9 mouse cellular contexts compared by ENCODE assay signal in the genomic region with DNA sequence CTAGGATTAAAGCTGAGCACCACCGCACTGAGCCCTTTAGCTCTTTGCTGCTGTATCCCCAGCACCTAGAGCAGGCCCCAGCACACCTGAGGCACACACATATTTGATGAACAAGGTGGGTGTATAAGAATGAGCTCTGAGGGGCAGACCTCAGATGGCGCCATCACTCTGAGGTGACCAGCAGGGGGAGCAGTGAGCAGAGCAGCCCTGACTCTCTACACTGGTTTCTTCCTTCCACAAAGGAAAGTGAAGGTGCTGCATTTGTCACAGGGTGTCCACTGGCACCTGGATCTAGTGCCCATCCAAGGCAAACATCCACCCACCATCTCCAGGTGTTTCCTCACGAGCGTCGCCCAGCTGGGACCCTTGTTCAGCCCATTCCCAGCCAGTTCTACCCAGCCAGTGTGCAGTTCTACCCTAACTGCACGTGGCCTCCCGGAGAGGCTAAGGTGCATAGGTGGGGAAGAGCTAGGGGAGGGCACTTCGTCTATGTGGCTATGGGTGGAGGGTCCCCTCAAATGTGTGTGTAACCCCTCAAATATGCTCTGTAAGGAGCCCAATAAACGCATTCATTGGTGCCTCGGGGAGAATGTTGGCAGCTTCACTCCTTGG. TPM values are rescaled to one million over a fixed set of nuclear protein-coding genes. Genes with fewer than 3 reads are reported as not detected.
A peak's percentile ranks its signal among the peaks of the same experiment; 100 is the strongest.
DNase-seq lines count a peak whose midpoint lies in the region; ATAC-seq and TF ChIP-seq lines count a peak whose summit lies in the region.
"Had no signal": no experiment of that assay in that cellular context is flagged by ENCODE, and none has a peak within 500 bp of the region (broad histone marks: within the 10 kb centered on the region; RNA-seq: fewer than 3 reads in every experiment).

No protein-coding gene starts in this region.

- no peak overlapping the region for H3K27ac ChIP-seq in hindbrain, embryonic 13.5 days
- no peak overlapping the region for H3K27ac ChIP-seq in liver, embryonic 14.5 days
- H3K27ac ChIP-seq: embryonic facial prominence, embryonic 15.5 days had no signal

- H3K27me3 ChIP-seq in hindbrain, embryonic 13.5 days, result no peaks in the 10 kb centered on the region
- no peaks in the 10 kb centered on the region for H3K27me3 ChIP-seq in liver, embryonic 14.5 days (ENCODE audit: control insufficient read depth, insufficient read depth, low read length)
- H3K27me3 ChIP-seq: embryonic facial prominence, embryonic 15.5 days had no signal

- no peaks in the 10 kb centered on the region for H3K9me3 ChIP-seq in hindbrain, embryonic 13.5 days
- H3K9me3 ChIP-seq in liver, embryonic 14.5 days (ENCODE audit: control insufficient read depth, low read length), result no peaks in the 10 kb centered on the region
- H3K9me3 ChIP-seq: embryonic facial prominence, embryonic 15.5 days had no signal

- H3K9ac ChIP-seq in hindbrain, embryonic 13.5 days, result no peak overlapping the region
- no peak overlapping the region for H3K9ac ChIP-seq in liver, embryonic 14.5 days (replicated peaks)
- H3K9ac ChIP-seq: embryonic facial prominence, embryonic 15.5 days had no signal

- no peak overlapping the region for H3K4me3 ChIP-seq in hindbrain, embryonic 13.5 days
- no peak overlapping the region for H3K4me3 ChIP-seq in liver, embryonic 14.5 days (ENCODE audit: insufficient read depth in 1 of 2, low read depth in 2 of 2, low read length in 2 of 2)
- H3K4me3 ChIP-seq: embryonic facial prominence, embryonic 15.5 days had no signal

- intact Hi-C loops in left cerebral cortex, postnatal 4 days (cut with DNase I), result no loop called here
- intact Hi-C loops in gastrocnemius, postnatal 36 days (cut with DNase I), result no loop called here

- H3K4me1 ChIP-seq in hindbrain, embryonic 13.5 days (replicated peaks), result 0 out of 2 replicates have a peak, but pooled peaks cover 3% of the 10 kb centered on the region
- no peaks in the 10 kb centered on the region for H3K4me1 ChIP-seq in liver, embryonic 14.5 days (replicated peaks; ENCODE audit: control insufficient read depth in 2 of 2, insufficient read depth in 2 of 2, low read length in 1 of 2)

- H3K4me2 ChIP-seq in hindbrain, embryonic 13.5 days, result no peak overlapping the region
- H3K4me2 ChIP-seq in liver, embryonic 14.5 days (ENCODE audit: low read depth), result no peak overlapping the region
- H3K4me2 ChIP-seq: embryonic facial prominence, embryonic 15.5 days had no signal

- peak; percentile 9; the same call in 1 of the 2 replicates for ATAC-seq in hindbrain, embryonic 13.5 days (ENCODE audit: low FRiP score)
- ATAC-seq in liver, embryonic 14.5 days (ENCODE audit: insufficient read depth), result peak; percentile 41
- ATAC-seq in neutrophil, adult 5-6 weeks (ENCODE audit: extremely low read depth, insufficient number of reproducible peaks, low FRiP score, poor library complexity, severe bottlenecking), result peak; percentile 54

- no peaks in the 10 kb centered on the region for H3K36me3 ChIP-seq in hindbrain, embryonic 13.5 days
- no peaks in the 10 kb centered on the region for H3K36me3 ChIP-seq in liver, embryonic 14.5 days (replicated peaks; ENCODE audit: control insufficient read depth, insufficient read depth, low read depth)
- H3K36me3 ChIP-seq: embryonic facial prominence, embryonic 15.5 days had no signal

- TF ChIP-seq EP300 in liver, embryonic 14.5 days (IDR thresholded peaks at IDR 0.05; ENCODE audit: low read depth), result no peak

- DNase-seq in left cerebral cortex, postnatal 4 days, result peak; percentile 71
- no peak for DNase-seq in left cerebral cortex, adult 11 months (ENCODE audit: low spot score)
- DNase-seq in R1 (ENCODE audit: low read depth, low spot score), result peak; percentile 81
- peak; percentile 49 for DNase-seq in embryo, embryonic 9.5 days (ENCODE audit: extremely low spot score)
- DNase-seq in liver, embryonic 14.5 days (ENCODE audit: low read depth in 3 of 3, low spot score in 3 of 3), result no peak
- DNase-seq in gastrocnemius, postnatal 36 days, result no peak

- TF ChIP-seq CTCF in liver, embryonic 14.5 days (IDR thresholded peaks at IDR 0.05; ENCODE audit: low read depth), result peak; percentile 96

- 47% methylated on average over 10 of the region's 10 CpGs for WGBS in hindbrain, embryonic 13.5 days
- 38% methylated on average over 10 of the region's 10 CpGs for WGBS in liver, embryonic 14.5 days (ENCODE audit: insufficient replicate concordance)

RNA-seq across cellular contexts. Expression of gene Stxbp1, which starts 12.1 kb away (rescaled TPM):
- total RNA-seq in left cerebral cortex, postnatal 4 days (2021), result 100 to 1,000 TPM; 557 to 578 TPM
- 180 and 193 TPM in 2 replicates for polyA plus RNA-seq in hindbrain, embryonic 13.5 days (2015; fragmentation: Nextera tagmentation; extraction: Ambion mirVana)
- 1.4 and 2.1 TPM in 2 replicates for polyA plus RNA-seq in liver, embryonic 14.5 days (2012; rRNA removed)
- polyA plus RNA-seq in liver, embryonic 14.5 days (2014; fragmentation: Nextera tagmentation; extraction: Ambion mirVana), result 2.3 and 2.6 TPM in 2 replicates
- 2.3 and 3.3 TPM in 2 replicates for total RNA-seq in neutrophil, adult 5-6 weeks (2017)
- total RNA-seq in gastrocnemius, postnatal 36 days (2021), result 1 to 10 TPM; 2.2 to 3.6 TPM

RNA-seq across cellular contexts. Expression of gene Fam129b, which starts 16.8 kb away (rescaled TPM):
- 10 to 100 TPM; 55.1 to 63.3 TPM for total RNA-seq in left cerebral cortex, postnatal 4 days (2021)
- polyA plus RNA-seq in hindbrain, embryonic 13.5 days (2015; fragmentation: Nextera tagmentation; extraction: Ambion mirVana), result 31.6 and 32.4 TPM in 2 replicates
- 5.7 and 5.9 TPM in 2 replicates for polyA plus RNA-seq in liver, embryonic 14.5 days (2012; rRNA removed)
- 2.7 and 2.9 TPM in 2 replicates for polyA plus RNA-seq in liver, embryonic 14.5 days (2014; fragmentation: Nextera tagmentation; extraction: Ambion mirVana)
- 6.1 and 9.7 TPM in 2 replicates for total RNA-seq in neutrophil, adult 5-6 weeks (2017)
- 1 to 10 TPM; 5.5 to 7.7 TPM for total RNA-seq in gastrocnemius, postnatal 36 days (2021)

Comparison
In these comparisons a context has a peak if more than half of its experiments do, and no peak if none do; other contexts are left out.
1. DNase-seq: peak in left cerebral cortex, postnatal 4 days (single experiment), R1 (single experiment) and embryo, embryonic 9.5 days (single experiment); none in left cerebral cortex, adult 11 months (single experiment), liver, embryonic 14.5 days (0 of 3) and gastrocnemius, postnatal 36 days (0 of 2).
2. RNA of gene Stxbp1, which starts 12.1 kb away (total RNA-seq): 557 to 578 TPM in left cerebral cortex, postnatal 4 days; 2.2 to 3.6 TPM in gastrocnemius, postnatal 36 days and 2.3 to 3.3 TPM in neutrophil, adult 5-6 weeks; every median in the first group is over 100 times any median in the second.
3. Peak in every context shown above with its lines, with median percentiles within 50 percentile points of each other: ATAC-seq.